Mouse (Mus musculus) heart, embryonic 15.5 days (tissue): ENCODE results near the gene Luzp2. TPM values are rescaled to one million over a fixed set of nuclear protein-coding genes. Genes with fewer than 3 reads are reported as not detected.
A peak's percentile ranks its signal among the peaks of the same experiment; 100 is the strongest.

ENCODE experiments used
- ATAC-seq: fragments of 200-750 bp; cut with Nextera tagmentation; replicated peaks from 2 replicates; pipeline ENCODE4 v1.8.0; 2017; ENCODE audit warnings: low read depth, moderate TSS enrichment; ENCODE audit not compliant: insufficient number of reproducible peaks, insufficient read depth, low FRiP score
- H3K27ac ChIP-seq: fragments of 300-500 bp; sonication (generic); 2 replicates; pipeline ENCODE4 v1.5.1; 2015; ENCODE audit warnings: mild to moderate bottlenecking, inconsistent platforms
- H3K27me3 ChIP-seq: fragments of 300-500 bp; sonication (generic); 2 replicates; pipeline ENCODE4 v1.6.1; 2015; ENCODE audit warnings: inconsistent platforms
- H3K36me3 ChIP-seq: fragments of 300-500 bp; sonication (generic); 2 replicates; pipeline ENCODE4 v1.6.1; 2015; ENCODE audit warnings: mild to moderate bottlenecking, inconsistent platforms
- H3K4me1 ChIP-seq: fragments of 300-500 bp; sonication (generic); replicated peaks from 2 replicates; pipeline ENCODE4 v1.6.1; 2015; ENCODE audit warnings: inconsistent platforms
- H3K4me2 ChIP-seq: fragments of 300-500 bp; sonication (generic); 2 replicates; pipeline ENCODE4 v1.6.1; 2015; ENCODE audit warnings: inconsistent platforms, mild to moderate bottlenecking, moderate library complexity
- H3K4me3 ChIP-seq: fragments of 300-500 bp; sonication (generic); 2 replicates; pipeline ENCODE4 v1.5.1; 2015; ENCODE audit warnings: mild to moderate bottlenecking, inconsistent platforms
- H3K9ac ChIP-seq: fragments of 300-500 bp; sonication (generic); 2 replicates; pipeline ENCODE4 v1.6.1; 2015; ENCODE audit warnings: mild to moderate bottlenecking, inconsistent platforms
- H3K9me3 ChIP-seq: fragments of 300-500 bp; sonication (generic); replicated peaks from 2 replicates; pipeline ENCODE4 v1.6.1; 2016; ENCODE audit warnings: inconsistent platforms
- whole genome bisulfite sequencing: fragments of 180-500 bp; shearing (Covaris S2); methylation state at CpG from one replicate; pipeline ENCODE4 v1.1.7; 2015; ENCODE audit warnings: mixed read lengths; 5-methylcytosine and 5-hydroxymethylcytosine counted together
- polyA plus RNA-seq: library from polyadenylated mRNA; unstranded; fragments of >200 nt; fragmentation: Nextera tagmentation; extraction: Ambion mirVana; gene quantifications from 2 replicates; pipeline ENCODE4 v1.2.1, GENCODE M21; 2015

Gene Luzp2
- polyA plus RNA-seq, 1 experiment from 2014 or later, result 0.43 TPM

- Histone ChIP-seq H3K4me1 (no peaks in the 10 kb centered on the region), H3K36me3 (no peaks in the 10 kb centered on the region), H3K27ac (no peak overlapping the region), H3K4me3 (no peak overlapping the region), H3K4me2 (no peak overlapping the region), H3K9ac (no peak overlapping the region), H3K27me3 (no peaks in the 10 kb centered on the region), H3K9me3 (no peaks in the 10 kb centered on the region)
- ATAC-seq, result no peak
- WGBS, result 65% methylated on average over 4 of the region's 4 CpGs
These were observed 43.8 kb downstream of the Luzp2 start for GRCm38 (mm10) chr7:54878928-54879644.

- Histone ChIP-seq H3K9me3 (no peaks in the 10 kb centered on the region), H3K9ac (no peak overlapping the region), H3K36me3 (no peaks in the 10 kb centered on the region), H3K4me2 (no peak overlapping the region), H3K27ac (no peak overlapping the region), H3K27me3 (no peaks in the 10 kb centered on the region), H3K4me3 (no peak overlapping the region), H3K4me1 (no peaks in the 10 kb centered on the region)
- 68% methylated on average over 3 of the region's 3 CpGs for WGBS
- no peak for ATAC-seq
These were observed 58.7 kb downstream of the Luzp2 start for GRCm38 (mm10) chr7:54893709-54894627.

GRCm38 (mm10) chr7:54898589-54898988, 63.3 kb downstream of the Luzp2 start:
- H3K36me3 ChIP-seq, result no peaks in the 10 kb centered on the region
- H3K9ac ChIP-seq, result no peak overlapping the region
- H3K27me3 ChIP-seq, result no peaks in the 10 kb centered on the region
- H3K4me1 ChIP-seq, result no peaks in the 10 kb centered on the region
- no peaks in the 10 kb centered on the region for H3K9me3 ChIP-seq
- H3K27ac ChIP-seq, result no peak overlapping the region
- no peak overlapping the region for H3K4me2 ChIP-seq
- H3K4me3 ChIP-seq, result no peak overlapping the region
- ATAC-seq, result no peak
- WGBS, result 57% methylated on average over 3 of the region's 3 CpGs

- ATAC-seq, result no peak
- no peak overlapping the region for H3K4me3 ChIP-seq
- no peaks in the 10 kb centered on the region for H3K4me1 ChIP-seq
- no peak overlapping the region for H3K27ac ChIP-seq
- H3K27me3 ChIP-seq, result no peaks in the 10 kb centered on the region
- no peak overlapping the region for H3K4me2 ChIP-seq
- no peaks in the 10 kb centered on the region for H3K36me3 ChIP-seq
- no peaks in the 10 kb centered on the region for H3K9me3 ChIP-seq
- no peak overlapping the region for H3K9ac ChIP-seq
- 83% methylated on average over 7 of the region's 7 CpGs for WGBS
These were observed 74.7 kb downstream of the Luzp2 start for GRCm38 (mm10) chr7:54909958-54910357.

- no peak overlapping the region for H3K4me3 ChIP-seq
- H3K4me2 ChIP-seq, result no peak overlapping the region
- no peak overlapping the region for H3K9ac ChIP-seq
- ATAC-seq, result no peak
- no peaks in the 10 kb centered on the region for H3K36me3 ChIP-seq
- no peaks in the 10 kb centered on the region for H3K27me3 ChIP-seq
- H3K4me1 ChIP-seq, result no peaks in the 10 kb centered on the region
- no peaks in the 10 kb centered on the region for H3K9me3 ChIP-seq
- H3K27ac ChIP-seq, result no peak overlapping the region
- 26% methylated on average over 1 of the region's 1 CpGs for WGBS
These were observed 78.7 kb downstream of the Luzp2 start for GRCm38 (mm10) chr7:54914030-54914429.

GRCm38 (mm10) chr7:54921991-54922390, 86.7 kb downstream of the Luzp2 start:
- no peaks in the 10 kb centered on the region for H3K4me1 ChIP-seq
- H3K36me3 ChIP-seq, result no peaks in the 10 kb centered on the region
- H3K4me3 ChIP-seq, result no peak overlapping the region
- no peak overlapping the region for H3K27ac ChIP-seq
- H3K27me3 ChIP-seq, result no peaks in the 10 kb centered on the region
- H3K9ac ChIP-seq, result no peak overlapping the region
- H3K9me3 ChIP-seq, result no peaks in the 10 kb centered on the region
- 61% methylated on average over 3 of the region's 3 CpGs for WGBS
- H3K4me2 ChIP-seq, result no peak overlapping the region
- no peak for ATAC-seq

- no peak overlapping the region for H3K4me2 ChIP-seq
- no peak for ATAC-seq
These were observed 121.5 kb downstream of the Luzp2 start for GRCm38 (mm10) chr7:54956759-54957158.

GRCm38 (mm10) chr7:54962678-54963077, 127.4 kb downstream of the Luzp2 start:
- H3K36me3 ChIP-seq, result no peaks in the 10 kb centered on the region
- no peaks in the 10 kb centered on the region for H3K4me1 ChIP-seq
- no peak for ATAC-seq
- H3K4me2 ChIP-seq, result no peak overlapping the region
- no peak overlapping the region for H3K27ac ChIP-seq
- WGBS, result 73% methylated on average over 4 of the region's 4 CpGs
- no peaks in the 10 kb centered on the region for H3K9me3 ChIP-seq
- H3K4me3 ChIP-seq, result no peak overlapping the region
- H3K9ac ChIP-seq, result no peak overlapping the region
- no peaks in the 10 kb centered on the region for H3K27me3 ChIP-seq

More at GRCm38 (mm10) chr7:54956759-54957158, 121.5 kb downstream of the Luzp2 start:
- Histone ChIP-seq H3K4me3 (no peak overlapping the region), H3K9me3 (no peaks in the 10 kb centered on the region), H3K9ac (no peak overlapping the region), H3K27ac (no peak overlapping the region), H3K36me3 (no peaks in the 10 kb centered on the region), H3K4me1 (no peaks in the 10 kb centered on the region), H3K27me3 (no peaks in the 10 kb centered on the region)
- 78% methylated on average over 2 of the region's 2 CpGs for WGBS

GRCm38 (mm10) chr7:54977372-54977771, 142.1 kb downstream of the Luzp2 start:
- no peaks in the 10 kb centered on the region for H3K27me3 ChIP-seq
- no peak for ATAC-seq

GRCm38 (mm10) chr7:54980585-54980984, 145.3 kb downstream of the Luzp2 start:
- 38% methylated on average over 4 of the region's 4 CpGs for WGBS
- ATAC-seq, result peak; percentile 64; the same call in 1 of the 2 replicates
- Histone ChIP-seq H3K4me2 (no peak overlapping the region), H3K36me3 (no peaks in the 10 kb centered on the region), H3K9ac (no peak overlapping the region), H3K4me3 (no peak overlapping the region), H3K4me1 (no peaks in the 10 kb centered on the region), H3K27ac (no peak overlapping the region), H3K9me3 (no peaks in the 10 kb centered on the region), H3K27me3 (no peaks in the 10 kb centered on the region)

More at GRCm38 (mm10) chr7:54977372-54977771, 142.1 kb downstream of the Luzp2 start:
- Histone ChIP-seq H3K9ac (no peak overlapping the region), H3K27ac (no peak overlapping the region), H3K9me3 (no peaks in the 10 kb centered on the region), H3K36me3 (no peaks in the 10 kb centered on the region), H3K4me3 (no peak overlapping the region), H3K4me2 (no peak overlapping the region), H3K4me1 (no peaks in the 10 kb centered on the region)

- Histone ChIP-seq H3K27me3 (no peaks in the 10 kb centered on the region), H3K36me3 (no peaks in the 10 kb centered on the region), H3K9me3 (no peaks in the 10 kb centered on the region), H3K9ac (no peak overlapping the region), H3K4me1 (no peaks in the 10 kb centered on the region), H3K27ac (no peak overlapping the region), H3K4me3 (no peak overlapping the region), H3K4me2 (no peak overlapping the region)
- WGBS, result 74% methylated on average over 2 of the region's 2 CpGs
- no peak for ATAC-seq
These were observed 165.1 kb downstream of the Luzp2 start for GRCm38 (mm10) chr7:55000397-55000796.
